Mouse (Mus musculus) gastrocnemius, postnatal 10 days (tissue): ENCODE results near the gene Chaf1b. TPM values are rescaled to one million over a fixed set of nuclear protein-coding genes. Genes with fewer than 3 reads are reported as not detected.

Experiments used
- DNase-seq: peaks from one replicate; pipeline ENCODE4 v3.0.0; 2021; ENCODE audit warnings: mixed read lengths
- long read RNA-seq, 2 experiments: library from polyadenylated mRNA; stranded (forward); transcript quantifications; one replicate each; pipeline ENCODE4 v2.0.0; 2021
- total RNA-seq, 2 experiments: library from RNA; stranded (reverse); gene quantifications; 2 replicates each; pipeline ENCODE4 v1.2.3; 2021

Chaf1b gene
- total RNA-seq: 1 to 10 TPM; 4.6 to 6.8 TPM
- long read RNA-seq, experiment 1, transcript Chaf1b-201 (14 exons, 1,922 nt): major isoform, 8 of 9 reads
- long read RNA-seq, experiment 1, partial matches to known transcripts: 0 of 9 reads
- long read RNA-seq, experiment 1, other reads (novel, unspliced or antisense): 0 of 9 reads
- long read RNA-seq, experiment 2, transcript Chaf1b-201 (14 exons, 1,922 nt): major isoform, 8 of 8 reads
- long read RNA-seq, experiment 2, partial matches to known transcripts: 0 of 8 reads
- long read RNA-seq, experiment 2, other reads (novel, unspliced or antisense): 0 of 8 reads

GRCm38 (mm10) chr16:93883423-93884085 is at the start of gene Chaf1b:
Gene Chaf1b (plus strand): TSS chr16:93883901.
- peak; percentile 96 for DNase-seq

DNA sequence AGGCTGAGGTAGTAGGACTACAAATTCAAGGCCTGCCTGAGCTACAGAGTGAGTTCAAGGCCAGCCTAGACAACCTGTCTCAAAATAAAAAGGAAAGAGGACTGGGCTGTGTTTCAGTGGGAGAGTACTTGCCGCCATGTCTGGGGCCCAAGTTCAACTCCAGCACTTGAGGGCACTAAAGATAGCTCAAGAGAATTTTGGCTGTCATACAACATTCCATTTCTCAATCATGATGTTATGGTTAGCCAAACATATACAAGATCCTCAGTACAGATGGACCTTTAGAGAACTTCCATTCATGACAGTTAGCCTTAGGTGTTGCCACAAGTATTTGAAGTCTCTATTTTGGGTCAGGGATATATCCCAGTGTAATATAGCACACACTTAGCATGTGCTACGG is 49.6 kb upstream of the Chaf1b start:
- DNase-seq: no peak

DNA sequence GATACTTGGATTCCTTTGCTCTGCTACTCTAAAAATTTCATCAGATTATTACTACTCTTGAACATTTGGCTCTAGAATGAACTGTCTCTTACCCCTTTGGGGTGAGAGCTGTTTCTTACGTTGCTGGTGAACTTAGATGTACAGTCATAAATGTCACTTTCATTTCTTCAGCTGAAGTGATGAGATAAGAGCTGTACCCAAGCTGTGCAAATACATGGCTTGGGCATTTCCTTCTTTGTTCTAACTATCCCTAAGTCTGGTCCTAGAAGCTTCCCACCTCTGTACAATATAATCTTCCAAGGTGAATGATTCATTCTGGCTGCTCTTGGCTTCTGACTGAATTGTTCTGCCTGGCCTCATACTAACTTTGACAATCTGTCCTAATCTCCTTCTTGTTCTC is 44.7 kb upstream of the Chaf1b start:
- no peak for DNase-seq

DNA sequence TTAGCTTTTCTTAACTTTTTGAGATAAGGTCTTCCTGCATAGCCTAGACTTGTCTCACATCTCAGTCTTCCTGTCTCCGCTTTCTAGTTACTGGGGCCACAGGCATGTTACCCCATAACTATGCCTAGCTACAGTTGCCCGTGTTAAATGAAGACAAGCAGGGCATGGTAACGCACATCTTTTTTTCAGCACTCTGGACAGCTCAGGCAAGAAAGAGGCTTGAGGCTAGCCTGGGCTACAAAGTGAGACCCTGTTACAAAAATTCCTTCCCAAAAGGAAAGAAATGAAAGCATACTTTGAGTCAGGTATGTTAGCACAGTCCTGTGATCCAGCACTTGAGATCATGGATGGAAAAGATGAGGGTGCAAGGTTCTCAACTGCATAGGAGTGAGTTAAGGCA is 33.2 kb upstream of the Chaf1b start:
- DNase-seq: no peak

DNA sequence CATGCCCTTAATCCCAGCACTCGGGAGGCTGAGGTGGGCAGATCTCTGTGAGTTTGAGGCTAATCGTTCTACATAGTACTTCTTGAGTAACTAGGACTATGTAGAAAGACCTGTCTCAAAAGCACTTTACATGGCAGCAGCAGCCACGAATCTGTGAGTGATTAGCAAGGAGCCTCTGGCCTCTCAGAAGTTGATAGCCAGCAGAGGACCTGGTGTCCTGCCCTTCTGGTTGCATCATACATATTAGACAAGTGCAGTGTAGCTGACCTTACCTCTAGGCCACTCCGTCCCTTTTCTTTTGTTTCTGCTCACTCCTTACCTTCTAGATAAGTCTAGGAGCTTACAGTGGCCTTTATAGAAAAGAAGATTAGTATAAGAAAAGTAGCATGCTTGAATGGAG is 23.7 kb upstream of the Chaf1b start:
- DNase-seq: no peak

- no peak for DNase-seq
Observed at GRCm38 (mm10) chr16:93860686-93861085, 23.0 kb upstream of the Chaf1b start.

DNA sequence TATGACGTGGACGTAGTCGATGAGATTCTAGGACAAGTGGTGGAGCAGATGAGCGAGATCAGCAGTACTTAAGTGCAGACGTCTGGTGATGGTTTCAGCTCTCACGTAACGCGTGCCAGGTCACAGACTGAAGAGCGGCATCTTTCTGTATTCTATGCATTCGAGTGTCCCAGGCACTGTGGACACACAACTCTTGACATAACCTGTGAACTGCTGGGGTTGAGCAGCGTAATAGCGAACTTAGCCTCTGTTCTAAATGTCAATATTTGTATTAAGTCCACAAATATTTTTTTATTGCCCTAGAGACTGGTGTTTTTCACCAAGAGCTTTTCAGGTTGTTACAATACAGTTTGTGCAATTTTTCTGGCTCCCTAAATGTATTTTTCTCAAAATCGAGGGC is 8.9 kb upstream of the Chaf1b start:
- no peak for DNase-seq

GRCm38 (mm10) chr16:93877612-93878380 is 5.9 kb upstream of the Chaf1b start:
- DNase-seq: no peak

GRCm38 (mm10) chr16:93884086-93884721 is 503 bp downstream of the Chaf1b start:
- DNase-seq: peak; percentile 13

DNA sequence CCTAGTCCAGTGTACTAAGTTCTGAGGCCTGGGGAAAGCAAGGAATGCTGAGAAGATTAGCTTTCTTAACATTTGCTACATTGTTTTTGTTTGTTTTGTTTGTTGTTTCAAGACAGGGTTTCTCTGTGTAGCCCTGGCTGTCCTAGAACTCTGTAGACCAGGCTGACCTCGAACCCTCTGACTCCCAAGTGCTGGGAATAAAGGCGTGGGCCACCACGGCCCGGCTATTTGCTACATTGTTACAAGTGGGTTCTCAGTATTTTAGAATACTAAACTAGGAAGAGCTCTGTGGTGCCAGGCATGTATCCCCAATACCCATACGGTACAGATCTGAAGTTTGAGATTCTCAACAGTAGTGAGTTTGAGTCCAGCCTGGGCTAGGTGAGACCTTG is 1.0 kb downstream of the Chaf1b start:
- DNase-seq: no peak

DNA sequence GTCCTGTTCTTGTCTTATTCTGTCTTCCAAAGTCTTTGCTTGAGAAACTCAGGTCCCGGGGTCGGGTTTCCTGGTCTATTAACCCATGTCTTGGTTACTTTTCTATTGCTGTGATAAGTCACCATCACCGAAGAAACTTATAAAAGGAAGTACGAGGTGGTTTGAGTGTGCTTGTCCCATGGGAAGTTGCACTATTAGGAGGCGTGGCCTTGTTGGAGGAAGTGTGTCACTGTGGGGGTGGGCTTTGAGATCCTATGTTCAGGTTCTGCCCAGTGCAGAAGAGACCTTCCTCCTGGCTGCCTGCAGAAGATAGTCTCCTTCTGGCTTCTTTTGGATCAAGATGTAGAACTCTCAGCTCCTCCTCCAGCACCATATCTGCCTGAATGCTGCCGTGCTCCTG is 4.8 kb downstream of the Chaf1b start:
- no peak for DNase-seq

DNA sequence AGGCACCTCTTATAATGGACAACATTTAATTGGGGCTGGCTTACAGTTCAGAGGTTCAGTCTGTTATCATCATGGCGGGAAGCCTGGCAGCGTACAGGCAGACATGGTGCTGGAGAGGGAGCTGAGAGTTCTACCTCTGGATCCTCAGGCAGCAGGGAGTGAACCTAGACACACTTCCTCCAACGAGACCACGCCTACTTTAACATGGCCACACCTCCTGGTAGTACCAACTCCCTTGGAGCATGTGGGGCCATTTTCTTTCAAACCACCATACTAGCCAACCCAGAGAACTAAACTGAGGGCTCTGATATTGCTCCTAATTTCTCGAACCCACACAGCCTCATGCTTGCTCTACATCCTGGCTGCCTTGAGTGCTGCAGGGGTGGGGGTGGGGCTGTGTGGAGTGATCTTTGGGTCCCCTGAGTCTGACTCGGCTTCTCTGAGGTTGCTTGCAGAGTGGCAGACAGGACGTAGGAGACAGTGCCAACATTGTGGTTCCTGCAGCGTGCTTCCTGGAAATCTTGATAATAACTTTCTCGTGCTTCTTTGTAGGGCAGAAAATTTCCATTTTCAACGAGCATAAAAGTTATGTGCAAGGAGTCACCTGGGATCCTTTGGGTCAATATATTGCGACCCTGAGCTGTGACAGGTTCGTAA is 7.4 kb downstream of the Chaf1b start:
- DNase-seq: no peak

GRCm38 (mm10) chr16:93893285-93893684 is 9.6 kb downstream of the Chaf1b start:
- DNase-seq: no peak

- no peak for DNase-seq
Observed at GRCm38 (mm10) chr16:93903027-93903426, 19.3 kb downstream of the Chaf1b start.

DNA sequence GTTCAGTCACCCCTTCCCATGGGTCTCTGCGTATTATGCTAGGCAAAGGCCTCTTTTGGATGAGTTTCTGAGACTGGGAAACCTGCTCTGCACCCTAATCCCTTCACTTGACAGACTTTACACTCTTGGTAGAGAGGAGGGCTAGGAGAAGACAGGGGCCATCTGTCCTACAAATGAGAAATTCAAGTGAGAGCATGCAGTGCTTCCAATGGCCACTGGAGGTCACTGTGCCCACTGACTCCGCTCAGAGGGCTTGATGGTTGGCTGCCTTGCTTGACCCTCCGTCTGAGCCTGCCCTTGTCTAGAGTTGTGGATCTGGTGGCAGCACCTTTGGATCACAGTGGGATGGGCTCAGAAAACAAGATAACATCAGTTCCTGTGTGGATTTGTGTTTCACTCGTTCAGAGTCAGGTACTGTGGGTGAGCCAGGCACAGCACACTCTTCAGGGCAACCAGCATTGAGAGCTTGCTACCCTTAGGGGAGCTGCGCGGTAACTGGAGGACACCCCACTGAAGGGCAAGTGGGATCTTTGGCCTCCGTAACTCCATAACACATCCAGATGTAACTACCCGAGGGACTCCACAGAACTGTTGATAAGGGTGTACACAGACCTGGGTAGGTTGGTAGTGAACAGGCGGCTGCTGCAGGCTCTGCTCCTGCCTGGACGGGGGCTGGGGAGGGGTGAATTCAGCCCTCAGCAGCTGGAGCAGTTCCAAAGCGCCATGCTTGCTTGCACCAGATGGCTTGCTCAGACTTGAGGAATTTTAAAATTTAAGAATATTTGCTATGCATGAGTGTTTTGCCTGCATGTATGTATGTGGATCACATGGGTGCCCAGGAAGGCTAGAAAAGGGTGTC is 22.7 kb downstream of the Chaf1b start:
- DNase-seq: peak; percentile 59

DNA sequence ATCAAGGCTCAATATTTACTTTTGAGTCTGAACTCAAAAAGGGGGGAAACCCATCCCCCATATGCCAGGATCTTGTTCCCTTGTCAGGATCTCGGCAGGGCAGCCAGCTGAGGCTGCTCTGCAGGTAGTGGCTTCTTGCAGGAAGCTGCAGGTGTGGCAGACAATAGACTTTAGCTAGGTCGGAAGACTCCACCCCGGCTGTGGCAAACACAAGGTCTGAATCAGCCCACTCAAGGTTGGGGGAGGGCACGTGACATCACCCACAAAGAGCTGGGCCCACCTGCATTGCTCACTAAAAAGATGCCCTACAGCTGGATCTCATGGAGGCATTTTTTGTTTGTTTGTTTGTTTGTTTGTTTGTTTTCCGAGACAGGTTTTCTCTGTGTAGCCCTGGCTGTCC is 24.1 kb downstream of the Chaf1b start:
- no peak for DNase-seq

GRCm38 (mm10) chr16:93908196-93908595 is 24.5 kb downstream of the Chaf1b start:
- DNase-seq: no peak

- no peak for DNase-seq
Observed at GRCm38 (mm10) chr16:93909936-93910335, 26.2 kb downstream of the Chaf1b start.

DNA sequence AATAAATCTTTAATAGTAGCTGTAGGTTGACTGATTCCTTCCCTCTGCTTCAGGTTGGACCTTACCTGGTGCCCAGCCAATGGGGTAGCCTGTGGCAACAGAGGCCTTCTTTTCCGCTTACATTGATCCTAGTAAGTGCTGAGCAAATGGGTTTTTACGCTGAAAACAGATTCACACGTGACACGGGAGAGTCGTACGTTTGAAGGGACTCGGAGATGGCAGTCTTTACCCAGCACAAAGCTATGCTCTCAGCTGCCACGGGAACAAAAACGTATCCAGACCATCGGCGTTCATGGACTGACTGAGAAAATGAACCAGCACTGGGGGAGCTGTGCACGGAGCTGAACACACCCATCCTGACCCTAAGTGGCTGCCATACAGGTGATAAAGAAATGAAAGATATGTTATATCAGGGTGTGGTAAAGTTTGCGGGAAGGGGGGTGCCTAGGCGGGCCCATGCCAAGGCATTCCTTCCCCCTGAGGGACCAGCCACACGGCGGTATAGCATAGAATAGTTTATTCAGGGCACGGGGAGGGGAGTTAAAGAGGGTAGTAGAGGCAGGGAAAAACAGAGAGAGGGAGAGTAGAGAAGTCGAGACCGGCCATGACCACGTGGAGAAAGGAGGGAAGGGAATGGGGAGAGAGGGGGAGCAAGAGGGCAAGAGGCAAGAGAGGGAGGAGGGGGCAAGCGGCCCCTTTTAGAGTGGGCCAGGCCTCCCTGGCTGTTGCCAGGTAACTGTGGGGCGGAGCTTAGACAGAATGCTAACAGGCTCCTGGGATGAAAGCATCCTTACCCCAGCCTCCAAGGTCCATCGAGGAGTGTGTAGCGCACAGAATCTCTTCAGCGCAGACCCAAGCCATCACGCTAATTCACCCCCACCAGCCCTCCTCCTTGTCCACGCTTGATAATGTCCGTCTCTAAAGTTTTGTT is 27.3 kb downstream of the Chaf1b start:
- DNase-seq: no peak

GRCm38 (mm10) chr16:93912158-93912557 is 28.5 kb downstream of the Chaf1b start:
- no peak for DNase-seq
